Mouse (Mus musculus): ENCODE measurements around the gene Nomo1. TPM values are rescaled to one million over a fixed set of nuclear protein-coding genes. Genes with fewer than 3 reads are reported as not detected.

Nomo1 gene
- 23.7 and 24.5 TPM in 2 replicates for polyA plus RNA-seq (2014; fragmentation: Nextera tagmentation; extraction: Ambion mirVana)

DNA sequence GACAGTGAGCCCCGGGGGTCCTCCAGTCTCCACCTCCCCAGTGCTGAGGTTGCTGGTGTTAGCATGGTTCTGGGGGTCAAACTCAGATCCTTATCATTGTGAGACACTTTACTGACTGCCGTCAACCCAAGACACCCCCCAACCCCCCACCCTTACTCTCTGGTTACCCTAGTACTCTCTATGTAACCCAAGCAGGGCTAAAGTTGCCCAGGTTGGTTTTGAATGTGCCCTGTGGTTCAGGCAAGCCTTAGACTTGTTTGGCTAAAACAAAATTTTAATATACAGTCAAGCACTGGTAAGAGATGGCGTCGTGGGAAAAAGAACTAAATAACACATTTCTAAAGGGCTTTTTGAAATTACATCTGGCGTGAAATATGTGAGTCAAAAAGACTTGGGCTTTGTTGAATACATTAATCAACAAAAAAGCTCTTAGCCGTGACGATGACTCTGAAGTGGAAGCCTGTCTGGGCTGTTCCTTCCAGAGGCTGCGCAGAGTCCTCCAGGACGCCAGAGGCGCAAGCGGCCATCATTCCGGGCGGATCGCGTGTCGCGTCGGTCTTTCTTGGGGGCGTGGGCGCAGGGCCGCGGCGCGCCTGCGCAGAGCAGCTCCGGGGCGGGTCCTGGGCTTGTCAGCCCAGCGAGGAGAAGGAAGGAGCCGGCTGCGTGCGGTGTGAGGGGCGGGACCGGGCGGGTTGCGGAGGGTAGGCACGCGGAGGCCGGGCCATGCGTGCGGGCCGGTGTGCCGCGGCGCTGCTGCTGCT, at the start of gene Nomo1:
Gene Nomo1, plus strand, starts transcription at position 590 of the 761 bp plus-strand sequence.
- WGBS, result 6% methylated on average over 36 of the region's 44 CpGs
- H3K36me3 ChIP-seq (ENCODE audit: control insufficient read depth, insufficient read depth, low read length), result peaks cover 9% of the 10 kb centered on the region; the same call in 1 of the 2 replicates
- ATAC-seq (ENCODE audit: low FRiP score, low TSS enrichment), result peak; percentile 95
- no peaks in the 10 kb centered on the region for H3K27me3 ChIP-seq (ENCODE audit: control insufficient read depth, insufficient read depth, low read length)
- peak within 1 kb of the TSS; percentile 95 for H3K4me3 ChIP-seq (ENCODE audit: low read length)
- H3K9ac ChIP-seq (ENCODE audit: low read depth, low read length), result peak within 1 kb of the TSS; percentile 85
- peak within 1 kb of the TSS; percentile 94 for H3K4me2 ChIP-seq (replicated peaks; ENCODE audit: low read depth, low read length)
- no peak within 1 kb of the TSS for H3K27ac ChIP-seq (ENCODE audit: low read depth, low read length)
- no peaks in the 10 kb centered on the region for H3K9me3 ChIP-seq (ENCODE audit: control insufficient read depth, low read length)
- H3K4me1 ChIP-seq (ENCODE audit: control insufficient read depth, insufficient read depth, low read length), result peaks cover 17% of the 10 kb centered on the region

DNA sequence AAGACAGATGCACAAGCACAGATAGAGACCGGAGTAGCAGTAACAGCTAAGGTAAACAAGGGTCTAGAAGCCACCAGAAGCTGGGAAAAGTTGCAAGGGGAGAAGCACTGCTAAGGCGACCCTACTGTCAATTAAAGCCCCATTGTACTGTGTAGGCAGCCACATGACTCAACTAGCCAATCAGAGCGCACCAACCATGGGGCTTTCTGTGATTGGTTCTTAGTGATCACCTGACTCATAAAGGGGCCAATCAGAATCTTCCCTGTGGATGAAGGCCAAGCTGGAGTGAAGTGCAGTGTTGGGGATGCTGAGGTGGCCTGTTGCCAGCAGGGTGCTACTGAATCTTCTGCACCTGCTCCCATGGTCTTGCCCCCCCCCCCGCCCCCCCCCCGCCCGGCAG, 46.6 kb upstream of the Nomo1 start:
- no peak overlapping the region for H3K27ac ChIP-seq (ENCODE audit: low read depth, low read length)
- no peaks in the 10 kb centered on the region for H3K4me1 ChIP-seq (ENCODE audit: control insufficient read depth, insufficient read depth, low read length)
- no peak for ATAC-seq (ENCODE audit: low FRiP score, low TSS enrichment)
- 84% methylated on average over 5 of the region's 6 CpGs for WGBS
- no peak overlapping the region for H3K4me3 ChIP-seq (ENCODE audit: low read length)
- no peak overlapping the region for H3K4me2 ChIP-seq (replicated peaks; ENCODE audit: low read depth, low read length)
- no peaks in the 10 kb centered on the region for H3K9me3 ChIP-seq (ENCODE audit: control insufficient read depth, low read length)
- H3K27me3 ChIP-seq (ENCODE audit: control insufficient read depth, insufficient read depth, low read length), result no peaks in the 10 kb centered on the region
- H3K36me3 ChIP-seq (ENCODE audit: control insufficient read depth, insufficient read depth, low read length), result no peaks in the 10 kb centered on the region
- H3K9ac ChIP-seq (ENCODE audit: low read depth, low read length), result no peak overlapping the region

DNA sequence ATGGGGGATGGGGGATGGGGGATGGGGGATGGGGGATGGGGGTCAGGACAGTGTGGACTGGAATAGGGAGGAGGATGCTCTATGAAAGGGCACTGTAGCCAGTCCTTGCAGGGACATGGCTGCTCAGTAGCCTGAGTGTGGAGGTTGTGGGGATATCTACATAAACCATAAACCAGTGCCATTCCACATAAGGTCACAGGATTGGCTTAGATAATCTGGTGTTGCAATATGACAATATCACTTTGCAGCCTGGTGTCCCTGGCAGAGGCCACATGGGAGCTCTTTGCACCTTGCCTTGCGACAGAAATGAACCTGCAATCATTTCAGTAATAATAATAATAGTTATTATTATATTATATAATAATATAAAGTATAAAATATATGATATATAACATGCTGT, 45.2 kb upstream of the Nomo1 start:
- no peak overlapping the region for H3K4me3 ChIP-seq (ENCODE audit: low read length)
- 87% methylated on average over 1 of the region's 1 CpGs for WGBS
- no peak overlapping the region for H3K27ac ChIP-seq (ENCODE audit: low read depth, low read length)
- H3K9me3 ChIP-seq (ENCODE audit: control insufficient read depth, low read length), result no peaks in the 10 kb centered on the region
- no peaks in the 10 kb centered on the region for H3K4me1 ChIP-seq (ENCODE audit: control insufficient read depth, insufficient read depth, low read length)
- H3K27me3 ChIP-seq (ENCODE audit: control insufficient read depth, insufficient read depth, low read length), result no peaks in the 10 kb centered on the region
- no peak overlapping the region for H3K4me2 ChIP-seq (replicated peaks; ENCODE audit: low read depth, low read length)
- no peak for ATAC-seq (ENCODE audit: low FRiP score, low TSS enrichment)
- H3K36me3 ChIP-seq (ENCODE audit: control insufficient read depth, insufficient read depth, low read length), result no peaks in the 10 kb centered on the region
- H3K9ac ChIP-seq (ENCODE audit: low read depth, low read length), result no peak overlapping the region

DNA sequence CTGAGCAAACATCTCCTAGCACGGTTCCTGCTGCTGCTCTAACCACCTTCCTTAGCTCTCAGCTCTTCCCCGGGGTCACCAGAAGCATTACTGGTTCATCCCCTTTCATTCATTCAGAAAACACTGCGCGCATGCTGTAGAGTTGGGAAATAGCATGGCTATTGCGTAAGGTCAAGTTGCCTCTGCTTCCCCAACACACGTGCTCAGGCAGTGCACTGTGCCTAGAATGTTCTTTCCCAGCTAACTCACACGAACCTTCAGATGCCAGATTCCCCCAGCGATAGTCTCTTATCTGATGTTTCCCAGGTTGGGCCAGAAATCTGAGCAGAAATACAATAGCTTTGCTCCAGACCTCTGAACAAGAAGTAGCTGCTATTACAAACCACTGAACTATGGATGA, 41.0 kb upstream of the Nomo1 start:
- Histone ChIP-seq H3K4me2 (replicated peaks; ENCODE audit: low read depth, low read length) (no peak overlapping the region), H3K36me3 (ENCODE audit: control insufficient read depth, insufficient read depth, low read length) (no peaks in the 10 kb centered on the region), H3K4me3 (ENCODE audit: low read length) (no peak overlapping the region), H3K4me1 (ENCODE audit: control insufficient read depth, insufficient read depth, low read length) (no peaks in the 10 kb centered on the region), H3K9me3 (ENCODE audit: control insufficient read depth, low read length) (no peaks in the 10 kb centered on the region), H3K9ac (ENCODE audit: low read depth, low read length) (no peak overlapping the region), H3K27me3 (ENCODE audit: control insufficient read depth, insufficient read depth, low read length) (no peaks in the 10 kb centered on the region), H3K27ac (ENCODE audit: low read depth, low read length) (no peak overlapping the region)
- 82% methylated on average over 8 of the region's 8 CpGs for WGBS
- ATAC-seq (ENCODE audit: low FRiP score, low TSS enrichment), result no peak

DNA sequence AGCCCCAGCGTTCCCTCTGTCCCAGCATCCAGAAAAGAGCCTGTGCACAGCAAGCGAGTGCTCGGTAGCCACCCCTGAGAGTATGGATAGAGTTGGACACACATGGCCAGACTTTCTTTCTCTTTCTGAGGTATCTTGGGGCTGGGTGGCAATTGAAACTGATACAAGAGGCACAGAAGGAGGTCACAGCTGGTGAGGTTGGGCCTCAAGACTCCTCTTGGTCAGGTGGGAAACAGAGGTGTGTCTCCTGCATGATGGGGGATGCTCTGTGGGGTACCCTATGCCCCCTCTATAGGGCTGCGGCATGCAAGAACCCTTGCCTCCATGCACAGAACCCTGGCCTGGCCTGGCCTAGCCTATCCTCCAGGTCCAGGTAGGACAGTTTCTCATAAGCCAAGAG, 32.9 kb upstream of the Nomo1 start:
- H3K27me3 ChIP-seq (ENCODE audit: control insufficient read depth, insufficient read depth, low read length), result no peaks in the 10 kb centered on the region
- ATAC-seq (ENCODE audit: low FRiP score, low TSS enrichment), result no peak
- H3K4me1 ChIP-seq (ENCODE audit: control insufficient read depth, insufficient read depth, low read length), result 0 out of 2 replicates have a peak, but pooled peaks cover 1% of the 10 kb centered on the region
- no peak overlapping the region for H3K4me2 ChIP-seq (replicated peaks; ENCODE audit: low read depth, low read length)
- H3K27ac ChIP-seq (ENCODE audit: low read depth, low read length), result no peak overlapping the region
- H3K9me3 ChIP-seq (ENCODE audit: control insufficient read depth, low read length), result no peaks in the 10 kb centered on the region
- no peak overlapping the region for H3K4me3 ChIP-seq (ENCODE audit: low read length)
- H3K36me3 ChIP-seq (ENCODE audit: control insufficient read depth, insufficient read depth, low read length), result no peaks in the 10 kb centered on the region
- 87% methylated on average over 4 of the region's 4 CpGs for whole genome bisulfite sequencing
- no peak overlapping the region for H3K9ac ChIP-seq (ENCODE audit: low read depth, low read length)

DNA sequence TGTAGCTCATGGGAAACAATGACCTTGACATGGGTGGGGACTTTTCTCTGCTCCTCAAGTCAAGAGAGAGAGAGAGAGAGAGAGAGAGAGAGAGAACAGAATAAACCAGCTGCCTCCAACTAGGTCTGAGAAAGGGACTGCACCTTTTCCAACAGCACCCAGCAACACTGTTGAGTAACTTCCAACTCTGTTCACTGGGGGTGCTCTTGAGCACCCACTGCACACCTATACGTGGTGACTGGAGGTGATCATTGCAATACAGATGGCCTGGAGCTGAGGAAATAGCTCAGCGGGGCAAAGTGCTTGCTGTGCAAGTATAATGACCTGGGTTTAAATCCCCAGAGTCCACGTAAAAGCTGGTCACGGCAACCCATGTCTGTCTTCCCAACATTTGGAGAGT, 30.8 kb upstream of the Nomo1 start:
- H3K4me1 ChIP-seq (ENCODE audit: control insufficient read depth, insufficient read depth, low read length), result 0 out of 2 replicates have a peak, but pooled peaks cover 3% of the 10 kb centered on the region
- ATAC-seq (ENCODE audit: low FRiP score, low TSS enrichment), result no peak
- no peak overlapping the region for H3K4me3 ChIP-seq (ENCODE audit: low read length)
- no peak overlapping the region for H3K27ac ChIP-seq (ENCODE audit: low read depth, low read length)
- 62% methylated on average over 4 of the region's 4 CpGs for WGBS
- H3K9ac ChIP-seq (ENCODE audit: low read depth, low read length), result no peak overlapping the region
- H3K27me3 ChIP-seq (ENCODE audit: control insufficient read depth, insufficient read depth, low read length), result no peaks in the 10 kb centered on the region
- no peaks in the 10 kb centered on the region for H3K36me3 ChIP-seq (ENCODE audit: control insufficient read depth, insufficient read depth, low read length)
- H3K4me2 ChIP-seq (replicated peaks; ENCODE audit: low read depth, low read length), result no peak overlapping the region
- no peaks in the 10 kb centered on the region for H3K9me3 ChIP-seq (ENCODE audit: control insufficient read depth, low read length)

DNA sequence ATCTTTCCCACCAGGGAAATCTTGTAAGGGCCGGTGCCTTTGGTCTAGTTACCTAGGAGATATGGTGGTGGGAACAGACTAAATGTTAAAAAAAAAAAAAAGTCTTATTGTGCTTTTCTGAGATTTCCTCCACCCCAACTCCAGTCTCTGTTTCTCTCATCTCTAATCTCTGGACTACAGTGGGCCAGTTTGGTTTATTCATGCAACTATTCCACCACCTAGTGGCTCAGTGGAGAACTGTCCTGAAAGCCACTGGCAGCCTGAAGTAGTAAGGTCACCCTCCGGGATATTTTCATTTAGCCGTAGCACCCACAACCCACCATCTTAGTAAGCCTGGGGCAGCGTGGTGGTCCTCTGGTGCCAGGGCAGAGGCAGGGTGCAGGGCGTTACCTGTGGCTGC, 23.9 kb upstream of the Nomo1 start:
- Histone ChIP-seq H3K36me3 (ENCODE audit: control insufficient read depth, insufficient read depth, low read length) (no peaks in the 10 kb centered on the region), H3K9ac (ENCODE audit: low read depth, low read length) (no peak overlapping the region), H3K4me1 (ENCODE audit: control insufficient read depth, insufficient read depth, low read length) (peaks cover 16% of the 10 kb centered on the region; the same call in 1 of the 2 replicates), H3K4me3 (ENCODE audit: low read length) (no peak overlapping the region), H3K27me3 (ENCODE audit: control insufficient read depth, insufficient read depth, low read length) (no peaks in the 10 kb centered on the region), H3K9me3 (ENCODE audit: control insufficient read depth, low read length) (no peaks in the 10 kb centered on the region), H3K27ac (ENCODE audit: low read depth, low read length) (no peak overlapping the region), H3K4me2 (replicated peaks; ENCODE audit: low read depth, low read length) (no peak overlapping the region)
- no peak for ATAC-seq (ENCODE audit: low FRiP score, low TSS enrichment)
- WGBS, result 12% methylated on average over 5 of the region's 5 CpGs

DNA sequence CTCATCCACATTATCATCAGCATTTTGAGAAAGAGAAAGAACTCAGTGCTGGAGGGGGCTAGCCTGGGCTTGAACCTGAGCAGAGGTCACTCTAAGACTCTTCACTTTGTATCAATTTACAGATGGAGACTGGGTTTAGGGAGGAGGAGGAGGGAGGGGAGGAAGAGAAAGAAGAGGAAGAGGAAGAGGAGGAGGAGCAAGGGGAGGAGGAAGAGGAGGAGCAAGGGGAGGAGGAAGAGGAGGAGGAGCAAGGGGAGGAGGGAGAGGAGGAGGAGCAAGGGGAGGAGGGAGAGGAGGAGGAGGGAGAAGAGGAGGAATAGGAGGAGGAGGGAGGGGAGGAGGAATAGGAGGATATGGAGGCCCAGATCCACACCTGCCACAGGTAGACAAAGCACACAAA, 21.4 kb upstream of the Nomo1 start:
- H3K27me3 ChIP-seq (ENCODE audit: control insufficient read depth, insufficient read depth, low read length), result no peaks in the 10 kb centered on the region
- no peak for ATAC-seq (ENCODE audit: low FRiP score, low TSS enrichment)

DNA sequence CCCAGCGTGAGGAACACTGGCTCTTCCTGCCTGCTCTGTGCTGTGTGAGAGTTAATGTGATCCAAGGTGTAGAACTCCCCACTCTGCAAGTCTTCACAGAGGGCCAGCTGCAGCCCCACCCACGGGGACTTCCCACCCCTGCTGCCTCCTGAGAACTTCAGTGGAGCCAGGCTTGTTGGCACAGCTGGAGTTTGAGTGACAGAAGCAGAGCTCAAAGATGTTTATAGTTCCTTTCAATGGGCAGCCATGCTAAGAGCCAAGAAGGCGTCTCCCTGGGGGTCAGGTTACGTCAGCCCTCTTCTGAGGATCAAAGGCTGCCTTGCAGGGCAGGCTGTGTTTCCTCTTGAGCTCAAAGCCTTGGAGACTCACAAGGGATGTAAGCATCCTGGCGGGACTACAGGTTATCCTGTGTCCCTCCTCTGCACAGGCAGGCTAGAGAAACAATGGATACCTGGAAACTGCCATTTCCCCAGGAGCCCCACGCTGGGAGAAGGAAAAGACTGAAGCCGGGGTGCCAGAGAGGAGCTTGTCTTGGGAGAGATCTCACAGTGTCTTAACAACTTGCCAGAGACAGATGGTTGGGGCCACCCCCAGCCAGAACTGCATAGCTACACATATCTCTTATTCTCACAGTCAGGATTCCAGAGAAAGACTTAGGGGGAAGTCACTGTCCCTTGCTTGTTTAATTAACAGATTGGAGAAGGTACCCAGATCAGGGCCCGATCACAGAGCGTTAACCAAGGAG, 20.1 kb upstream of the Nomo1 start:
- Histone ChIP-seq H3K9me3 (ENCODE audit: control insufficient read depth, low read length) (no peaks in the 10 kb centered on the region), H3K4me3 (ENCODE audit: low read length) (no peak overlapping the region), H3K4me2 (replicated peaks; ENCODE audit: low read depth, low read length) (no peak overlapping the region), H3K4me1 (ENCODE audit: control insufficient read depth, insufficient read depth, low read length) (peaks cover 13% of the 10 kb centered on the region; the same call in 1 of the 2 replicates), H3K36me3 (ENCODE audit: control insufficient read depth, insufficient read depth, low read length) (no peaks in the 10 kb centered on the region), H3K27me3 (ENCODE audit: control insufficient read depth, insufficient read depth, low read length) (no peaks in the 10 kb centered on the region), H3K27ac (ENCODE audit: low read depth, low read length) (peak overlapping the region; percentile 12; the same call in 1 of the 2 replicates), H3K9ac (ENCODE audit: low read depth, low read length) (no peak overlapping the region)
- peak; percentile 80 for ATAC-seq (ENCODE audit: low FRiP score, low TSS enrichment)
- 18% methylated on average over 9 of the region's 9 CpGs for WGBS

More for the DNA sequence above, 21.4 kb upstream of the Nomo1 start:
- peaks cover 13% of the 10 kb centered on the region; the same call in 1 of the 2 replicates for H3K4me1 ChIP-seq (ENCODE audit: control insufficient read depth, insufficient read depth, low read length)
- H3K27ac ChIP-seq (ENCODE audit: low read depth, low read length), result no peak overlapping the region
- no peaks in the 10 kb centered on the region for H3K9me3 ChIP-seq (ENCODE audit: control insufficient read depth, low read length)
- H3K9ac ChIP-seq (ENCODE audit: low read depth, low read length), result no peak overlapping the region
- no peak overlapping the region for H3K4me3 ChIP-seq (ENCODE audit: low read length)
- H3K36me3 ChIP-seq (ENCODE audit: control insufficient read depth, insufficient read depth, low read length), result no peaks in the 10 kb centered on the region
- no peak overlapping the region for H3K4me2 ChIP-seq (replicated peaks; ENCODE audit: low read depth, low read length)

Measured in kidney, embryonic 14.5 days (tissue).